Comparison of ENCODE assay signal across 7 mouse cellular contexts in the genomic region with DNA sequence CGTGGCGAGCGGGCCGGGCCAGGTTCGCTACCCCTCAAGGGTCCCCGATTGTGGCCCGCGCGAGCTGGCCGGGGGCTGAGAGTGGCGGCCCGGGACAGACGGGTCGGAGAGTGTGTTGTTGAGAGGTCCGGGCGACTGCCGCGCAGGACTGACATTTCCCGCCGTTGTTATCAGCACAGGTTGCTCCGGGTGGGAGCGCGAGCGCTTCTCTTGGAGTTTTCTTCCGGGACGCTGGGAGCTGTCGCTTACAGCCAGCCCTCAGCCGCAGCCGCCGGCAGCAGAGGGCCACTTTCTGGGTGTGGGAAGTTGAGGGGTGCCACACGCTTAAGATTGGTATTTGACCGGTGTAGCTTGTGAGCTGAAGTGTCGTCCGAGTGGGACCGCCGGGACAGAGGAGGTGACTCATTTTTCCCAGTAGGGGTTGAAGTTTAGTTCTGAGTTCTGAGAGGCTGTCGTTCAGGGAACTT. TPM values are rescaled to one million over a fixed set of nuclear protein-coding genes. Genes with fewer than 3 reads are reported as not detected.
A peak's percentile ranks its signal among the peaks of the same experiment; 100 is the strongest.
DNase-seq lines count a peak whose midpoint lies in the region; TF ChIP-seq lines count a peak whose summit lies in the region.

No protein-coding gene starts in this region.

- peak; percentile 41 for DNase-seq in embryo, embryonic 10.5 days (ENCODE audit: low spot score)
- peak; percentile 53 to 61 for DNase-seq in heart, postnatal 10 days
- DNase-seq in left cerebral cortex, adult 18-20 months (ENCODE audit: low spot score in 2 of 2), result peak; percentile 10 to 52
- peak; percentile 11 to 28 for DNase-seq in right cerebral cortex, postnatal 36 days (ENCODE audit: low spot score in 2 of 2)

- intact Hi-C loops in heart, postnatal 10 days (cut with DNase I), result loop anchor here (10.0 kb wide), 1 partner anchor 386 kb away; a partner anchor contains a TSS

- peaks cover 18% of the 10 kb centered on the region for H3K4me1 ChIP-seq in E14TG2a.4 (replicated peaks; ENCODE audit: low read depth, low read length)

- peak overlapping the region; percentile 85 for H3ac ChIP-seq in C2C12 (ENCODE audit: control insufficient read depth, insufficient read length, low read depth)

- H3K79me2 ChIP-seq in C2C12 (ENCODE audit: control insufficient read depth, insufficient read depth) (peaks cover 57% of the 10 kb centered on the region), macrophage (ENCODE audit: inconsistent target) (peaks cover 52% of the 10 kb centered on the region)

- TF ChIP-seq CTCF in C2C12 (IDR thresholded peaks at IDR 0.05; ENCODE audit: control insufficient read depth, insufficient read depth, insufficient read length), result no peak
- no peak for TF ChIP-seq CTCF in E14TG2a.4 (conservative IDR thresholded peaks at IDR 0.05; ENCODE audit: low read length)

- H3K27me3 ChIP-seq in C2C12 (ENCODE audit: control insufficient read depth, insufficient read depth, insufficient read length), result no peaks in the 10 kb centered on the region
- H3K27me3 ChIP-seq in E14TG2a.4 (ENCODE audit: insufficient read depth, low read length), result no peaks in the 10 kb centered on the region

- under 1% methylated on average over 37 of the region's 37 CpGs for WGBS in macrophage (ENCODE audit: missing documents)

- peak overlapping the region; percentile 25; the same call in 1 of the 2 replicates for H3K27ac ChIP-seq in macrophage

- H3K36me3 ChIP-seq in C2C12 (ENCODE audit: control insufficient read depth, insufficient read depth) (peaks cover 21% of the 10 kb centered on the region), E14TG2a.4 (ENCODE audit: insufficient read depth, low read length) (peaks cover 24% of the 10 kb centered on the region), macrophage (ENCODE audit: inconsistent target) (peaks cover 5% of the 10 kb centered on the region; the same call in 1 of the 2 replicates)

- H3K79me3 ChIP-seq in C2C12 (ENCODE audit: low read depth), result peaks cover 46% of the 10 kb centered on the region

- peak overlapping the region; percentile 98 for H3K4me3 ChIP-seq in C2C12 (ENCODE audit: insufficient read depth, poor library complexity, severe bottlenecking)
- H3K4me3 ChIP-seq in E14TG2a.4 (replicated peaks; ENCODE audit: low read length), result peak overlapping the region; percentile 99
- H3K4me3 ChIP-seq in macrophage (ENCODE audit: inconsistent target), result peak overlapping the region; percentile 81

- no peaks in the 10 kb centered on the region for H3K9me3 ChIP-seq in E14TG2a.4 (ENCODE audit: low read length)

TF ChIP-seq in C2C12, 6 proteins besides CTCF, POLR2A, EP300 and RAD21:
- TF ChIP-seq MAX (IDR thresholded peaks at IDR 0.05) (no peak), CEBPB (IDR thresholded peaks at IDR 0.05; ENCODE audit: low read depth) (no peak)

RNA-seq across cellular contexts. Expression of a gene that starts 0.6 kb away (rescaled TPM):
- polyA plus RNA-seq in C2C12 (2012; fragmentation: generic; extraction: Trizol), result 82.9 TPM
- 100 to 1,000 TPM; 109 to 117 TPM for total RNA-seq in heart, postnatal 10 days (2021)
- total RNA-seq in left cerebral cortex, adult 18-20 months (2021), result 100 to 1,000 TPM in 1 of 2 experiments, 10 to 100 TPM in 1; 96.3 to 109 TPM
- 100 to 1,000 TPM in 9 of 26 experiments, 10 to 100 TPM in 17; 54.4 to 176 (median 92.0) TPM for total RNA-seq in macrophage (2018; cell fraction: chromatin; rRNA removed)
- 100 to 1,000 TPM in 1 of 26 experiments, 10 to 100 TPM in 25; 47.8 to 101 (median 68.2) TPM for total RNA-seq in macrophage (2018; cell fraction: cytosol; rRNA removed)
- 100 to 1,000 TPM in 1 of 26 experiments, 10 to 100 TPM in 25; 43.6 to 102 (median 66.3) TPM for total RNA-seq in macrophage (2018; cell fraction: nucleus; rRNA removed)
- polyA plus RNA-seq in macrophage (2018), result 45.9 to 68.5 TPM (median 63.3 TPM) in 3 replicates

RNA-seq across cellular contexts. Expression of a gene that starts 46.0 kb away (rescaled TPM):
- polyA plus RNA-seq in C2C12 (2012; fragmentation: generic; extraction: Trizol) (92.9 TPM), macrophage (2018) (96.5 to 123 TPM (median 112 TPM) in 3 replicates)
- total RNA-seq in heart, postnatal 10 days (2021), result 100 to 1,000 TPM in 1 of 2 experiments, 10 to 100 TPM in 1; 93.2 to 116 TPM
- 100 to 1,000 TPM; 121 to 123 TPM for total RNA-seq in left cerebral cortex, adult 18-20 months (2021)
- total RNA-seq in macrophage (2018; cell fraction: chromatin; rRNA removed), result 100 to 1,000 TPM; 199 to 545 (median 352) TPM
- 10 to 100 TPM; 48.1 to 89.1 (median 66.4) TPM for total RNA-seq in macrophage (2018; cell fraction: cytosol; rRNA removed)
- 100 to 1,000 TPM; 150 to 533 (median 249) TPM for total RNA-seq in macrophage (2018; cell fraction: nucleus; rRNA removed)

RNA-seq across cellular contexts. Expression of a gene that starts 47.8 kb away (rescaled TPM):
- polyA plus RNA-seq in C2C12 (2012; fragmentation: generic; extraction: Trizol) (4.7 TPM), macrophage (2018) (0.10 to 0.88 TPM (median 0.26 TPM) in 3 replicates)
- 1 to 10 TPM; 1.9 to 2.0 TPM for total RNA-seq in heart, postnatal 10 days (2021)
- total RNA-seq in left cerebral cortex, adult 18-20 months (2021), result 100 to 1,000 TPM; 298 to 313 TPM
- 10 to 100 TPM in 4 of 26 experiments, 1 to 10 TPM in 22; 1.0 to 17.0 (median 2.2) TPM for total RNA-seq in macrophage (2018; cell fraction: chromatin; rRNA removed)
- total RNA-seq in macrophage (2018; cell fraction: cytosol; rRNA removed), result 10 to 100 TPM in 2 of 26 experiments, 1 to 10 TPM in 7, under 1 TPM in 17; 0.14 to 17.7 (median 0.36) TPM
- total RNA-seq in macrophage (2018; cell fraction: nucleus; rRNA removed), result 10 to 100 TPM in 6 of 26 experiments, 1 to 10 TPM in 20; 1.1 to 16.1 (median 3.0) TPM

RNA-seq across cellular contexts. Expression of a gene that starts 51.2 kb away (rescaled TPM):
- polyA plus RNA-seq in C2C12 (2012; fragmentation: generic; extraction: Trizol) (4.3 TPM), macrophage (2018) (7.2 to 10.3 TPM (median 9.5 TPM) in 3 replicates)
- total RNA-seq in heart, postnatal 10 days (2021), result 10 to 100 TPM; 16.9 to 19.1 TPM
- 10 to 100 TPM; 49.5 to 53.9 TPM for total RNA-seq in left cerebral cortex, adult 18-20 months (2021)
- 10 to 100 TPM in 14 of 26 experiments, 1 to 10 TPM in 12; 2.0 to 23.1 (median 11.0) TPM for total RNA-seq in macrophage (2018; cell fraction: chromatin; rRNA removed)
- total RNA-seq in macrophage (2018; cell fraction: cytosol; rRNA removed), result 10 to 100 TPM in 3 of 26 experiments, 1 to 10 TPM in 23; 4.4 to 11.5 (median 9.0) TPM
- 10 to 100 TPM in 13 of 26 experiments, 1 to 10 TPM in 13; 2.4 to 24.1 (median 10.0) TPM for total RNA-seq in macrophage (2018; cell fraction: nucleus; rRNA removed)

Comparison
In these comparisons a context has a peak if more than half of its experiments do, and no peak if none do; other contexts are left out.
1. Peak in every context shown above with its lines: DNase-seq, H3K4me3 ChIP-seq and H3K27ac ChIP-seq.
2. RNA of a gene that starts 47.8 kb away (total RNA-seq): 298 to 313 TPM in left cerebral cortex, adult 18-20 months; 1.9 to 2.0 TPM in heart, postnatal 10 days; every median in the first group is over 10 times any median in the second.